ENCODE assay signal across 14 mouse cellular contexts in the genomic region with DNA sequence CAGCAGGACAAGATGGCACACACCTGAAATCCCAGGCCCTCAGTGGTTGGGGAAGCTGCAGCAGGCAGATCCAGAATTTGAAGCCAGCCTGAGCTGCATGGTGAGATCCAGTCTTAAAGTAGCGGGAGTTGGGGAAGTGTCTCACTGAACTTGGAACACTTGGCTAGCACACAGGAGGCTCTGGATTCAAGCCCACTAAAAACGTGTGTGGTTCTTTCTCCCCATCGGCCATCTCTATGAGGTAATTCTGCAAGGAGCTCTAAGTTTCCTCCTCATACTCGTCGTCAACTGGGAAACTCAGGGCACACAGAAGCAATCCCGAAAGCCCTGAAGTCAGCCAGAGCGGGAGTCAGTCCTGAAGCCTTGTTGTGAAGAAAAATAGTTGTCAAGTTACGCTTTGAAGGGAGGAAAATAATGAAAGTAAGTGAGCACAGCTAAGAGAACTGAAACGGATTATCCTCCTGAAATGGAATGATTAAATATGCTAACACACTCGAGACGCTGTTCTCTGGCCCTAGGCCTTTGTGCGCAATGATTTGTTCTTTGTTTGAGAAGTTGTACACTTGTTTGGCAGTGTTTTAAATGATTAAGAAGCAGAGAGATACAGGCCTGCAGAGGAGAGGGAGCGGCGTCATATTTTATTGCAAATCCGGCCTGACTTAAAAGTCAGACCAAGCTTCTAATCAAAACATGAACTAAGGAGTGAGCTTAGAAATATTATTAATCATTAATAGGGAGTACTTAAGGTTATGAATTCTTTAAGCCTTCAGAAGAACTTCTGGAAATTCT.
DNase-seq lines count a peak whose midpoint lies in the region; ATAC-seq and TF ChIP-seq lines count a peak whose summit lies in the region.
"Had no signal": no experiment of that assay in that cellular context is flagged by ENCODE, and none has a peak within 500 bp of the region (broad histone marks: within the 10 kb centered on the region; RNA-seq: fewer than 3 reads in every experiment).

No protein-coding gene starts in this region.

- H3K4me2 ChIP-seq in limb, embryonic 14.5 days (replicated peaks; ENCODE audit: low read depth, low read length, severe bottlenecking) = no peak overlapping the region
- H3K4me2 ChIP-seq in intestine, embryonic 16.5 days (ENCODE audit: low read depth, low read length) = peak overlapping the region; percentile 33
- no peak overlapping the region for H3K4me2 ChIP-seq in kidney, embryonic 14.5 days (replicated peaks; ENCODE audit: low read depth, low read length)
- no peak overlapping the region for H3K4me2 ChIP-seq in midbrain, embryonic 14.5 days (ENCODE audit: low read length)
- H3K4me2 ChIP-seq: heart, embryonic 15.5 days had no signal

- no peak overlapping the region for H3K4me3 ChIP-seq in limb, embryonic 14.5 days (replicated peaks; ENCODE audit: low read length)
- H3K4me3 ChIP-seq in limb, embryonic 10.5 days = no peak overlapping the region
- 0 out of 2 replicates have a peak overlapping the region, but pooled peaks have one; percentile 7 for H3K4me3 ChIP-seq in intestine, embryonic 16.5 days (ENCODE audit: low read length)
- H3K4me3 ChIP-seq in kidney, embryonic 14.5 days (ENCODE audit: low read length) = no peak overlapping the region
- H3K4me3 ChIP-seq in midbrain, embryonic 14.5 days (replicated peaks; ENCODE audit: low read depth, low read length) = no peak overlapping the region
- H3K4me3 ChIP-seq: heart, embryonic 15.5 days; megakaryocyte, embryonic 14.5 days had no signal

- no peaks in the 10 kb centered on the region for H3K36me3 ChIP-seq in limb, embryonic 14.5 days (ENCODE audit: control insufficient read depth, insufficient read depth, low read length)
- no peaks in the 10 kb centered on the region for H3K36me3 ChIP-seq in limb, embryonic 10.5 days
- H3K36me3 ChIP-seq in intestine, embryonic 16.5 days (ENCODE audit: control insufficient read depth, insufficient read depth, low read length) = no peaks in the 10 kb centered on the region
- H3K36me3 ChIP-seq in kidney, embryonic 14.5 days (ENCODE audit: control insufficient read depth, insufficient read depth, low read length) = no peaks in the 10 kb centered on the region
- no peaks in the 10 kb centered on the region for H3K36me3 ChIP-seq in midbrain, embryonic 14.5 days (ENCODE audit: control insufficient read depth, insufficient read depth, low read length)
- H3K36me3 ChIP-seq: heart, embryonic 15.5 days had no signal

- H3K9me3 ChIP-seq in limb, embryonic 14.5 days (ENCODE audit: control insufficient read depth, low read length) = no peaks in the 10 kb centered on the region
- H3K9me3 ChIP-seq in limb, embryonic 10.5 days (replicated peaks) = no peaks in the 10 kb centered on the region
- H3K9me3 ChIP-seq in intestine, embryonic 16.5 days (ENCODE audit: control insufficient read depth, low read length) = no peaks in the 10 kb centered on the region
- no peaks in the 10 kb centered on the region for H3K9me3 ChIP-seq in kidney, embryonic 14.5 days (ENCODE audit: control insufficient read depth, low read length)
- no peaks in the 10 kb centered on the region for H3K9me3 ChIP-seq in midbrain, embryonic 14.5 days (ENCODE audit: control insufficient read depth, low read length)
- H3K9me3 ChIP-seq: heart, embryonic 15.5 days had no signal

- no peak for TF ChIP-seq POLR2A in limb, embryonic 14.5 days (IDR thresholded peaks at IDR 0.05; ENCODE audit: borderline replicate concordance, extremely low read depth, insufficient read depth, insufficient read length)

- H3K27me3 ChIP-seq in limb, embryonic 14.5 days (ENCODE audit: control insufficient read depth, insufficient read depth, low read length) = no peaks in the 10 kb centered on the region
- no peaks in the 10 kb centered on the region for H3K27me3 ChIP-seq in limb, embryonic 10.5 days (ENCODE audit: low read depth, poor library complexity, severe bottlenecking)
- no peaks in the 10 kb centered on the region for H3K27me3 ChIP-seq in intestine, embryonic 16.5 days (replicated peaks; ENCODE audit: control insufficient read depth, insufficient read depth, low read length)
- no peaks in the 10 kb centered on the region for H3K27me3 ChIP-seq in kidney, embryonic 14.5 days (ENCODE audit: control insufficient read depth, insufficient read depth, low read length)
- H3K27me3 ChIP-seq in midbrain, embryonic 14.5 days (ENCODE audit: control insufficient read depth, insufficient read depth, low read length) = no peaks in the 10 kb centered on the region
- H3K27me3 ChIP-seq: heart, embryonic 15.5 days had no signal

- 63% methylated on average over 15 of the region's 15 CpGs for WGBS in limb, embryonic 14.5 days
- 85% methylated on average over 15 of the region's 15 CpGs for WGBS in limb, embryonic 10.5 days
- 27% methylated on average over 15 of the region's 15 CpGs for WGBS in intestine, embryonic 16.5 days
- WGBS in kidney, embryonic 14.5 days = 40% methylated on average over 15 of the region's 15 CpGs
- WGBS in midbrain, embryonic 14.5 days = 61% methylated on average over 15 of the region's 15 CpGs

- H3K4me1 ChIP-seq in limb, embryonic 14.5 days (ENCODE audit: control insufficient read depth, insufficient read depth, low read length) = no peaks in the 10 kb centered on the region
- H3K4me1 ChIP-seq in limb, embryonic 10.5 days = no peaks in the 10 kb centered on the region
- no peaks in the 10 kb centered on the region; the same call in 1 of the 2 replicates for H3K4me1 ChIP-seq in intestine, embryonic 16.5 days (ENCODE audit: control insufficient read depth, insufficient read depth, low read length)
- H3K4me1 ChIP-seq in kidney, embryonic 14.5 days (ENCODE audit: control insufficient read depth, insufficient read depth, low read length) = 0 out of 2 replicates have a peak, but pooled peaks cover 5% of the 10 kb centered on the region
- H3K4me1 ChIP-seq in midbrain, embryonic 14.5 days (ENCODE audit: control insufficient read depth, insufficient read depth, low read length) = no peaks in the 10 kb centered on the region
- H3K4me1 ChIP-seq: heart, embryonic 15.5 days; megakaryocyte, embryonic 14.5 days had no signal

- no peak for ATAC-seq in limb, embryonic 14.5 days (ENCODE audit: low FRiP score, low read depth)
- ATAC-seq in intestine, embryonic 16.5 days = peak; percentile 83
- ATAC-seq in kidney, embryonic 14.5 days (ENCODE audit: low FRiP score, low TSS enrichment) = peak; percentile 32; the same call in 1 of the 2 replicates
- ATAC-seq in midbrain, embryonic 14.5 days (ENCODE audit: low FRiP score, low TSS enrichment) = no peak
- ATAC-seq: CD4-positive, CD25-positive, alpha-beta regulatory T cell, adult 4 months; hindbrain, postnatal 0 days had no signal

- H3K27ac ChIP-seq in limb, embryonic 14.5 days (replicated peaks; ENCODE audit: low read depth, low read length) = no peak overlapping the region
- no peak overlapping the region for H3K27ac ChIP-seq in limb, embryonic 10.5 days
- 0 out of 2 replicates have a peak overlapping the region, but pooled peaks have one; percentile 31 for H3K27ac ChIP-seq in intestine, embryonic 16.5 days (ENCODE audit: low read length)
- peak overlapping the region; percentile 74 for H3K27ac ChIP-seq in kidney, embryonic 14.5 days (ENCODE audit: low read depth, low read length)
- no peak overlapping the region for H3K27ac ChIP-seq in midbrain, embryonic 14.5 days (replicated peaks; ENCODE audit: low read depth, low read length)
- H3K27ac ChIP-seq: heart, embryonic 15.5 days; hindbrain, postnatal 0 days had no signal

- no peak overlapping the region for H3K9ac ChIP-seq in limb, embryonic 14.5 days (ENCODE audit: low read depth, low read length, severe bottlenecking)
- H3K9ac ChIP-seq in intestine, embryonic 16.5 days (ENCODE audit: low read depth, low read length) = no peak overlapping the region; the same call in 1 of the 2 replicates
- 0 out of 2 replicates have a peak overlapping the region, but pooled peaks have one; percentile 1 for H3K9ac ChIP-seq in kidney, embryonic 14.5 days (ENCODE audit: low read depth, low read length)
- no peak overlapping the region for H3K9ac ChIP-seq in midbrain, embryonic 14.5 days (replicated peaks; ENCODE audit: low read length)
- H3K9ac ChIP-seq: heart, embryonic 15.5 days had no signal

- peak; percentile 39 for DNase-seq in limb, embryonic 14.5 days (ENCODE audit: low spot score)
- DNase-seq in limb, embryonic 10.5 days (ENCODE audit: low spot score) = no peak
- peak; percentile 4 for DNase-seq in lung, postnatal 36 days
- no peak for DNase-seq in midbrain, embryonic 14.5 days
- DNase-seq in spleen, adult 18-20 months = no peak
- DNase-seq: layer of hippocampus, postnatal 36 days; liver; thymus, postnatal 14 days had no signal

Comparison
In these comparisons a context has a peak if more than half of its experiments do, and no peak if none do; other contexts are left out.
1. DNase-seq: peak in limb, embryonic 14.5 days (single experiment) and lung, postnatal 36 days (single experiment); none in limb, embryonic 10.5 days (single experiment), midbrain, embryonic 14.5 days (single experiment) and spleen, adult 18-20 months (0 of 2).
2. ATAC-seq: peak in intestine, embryonic 16.5 days (single experiment) and kidney, embryonic 14.5 days (single experiment); none in limb, embryonic 14.5 days (single experiment) and midbrain, embryonic 14.5 days (single experiment).
3. H3K27ac ChIP-seq: peak in intestine, embryonic 16.5 days (single experiment) and kidney, embryonic 14.5 days (single experiment); none in limb, embryonic 14.5 days (single experiment), limb, embryonic 10.5 days (single experiment) and midbrain, embryonic 14.5 days (single experiment).